Comparison of ENCODE assay signal across 8 mouse cellular contexts in genomic region chr7:105477841-105478240, GRCm38 (mm10). TPM values are rescaled to one million over a fixed set of nuclear protein-coding genes. Genes with fewer than 3 reads are reported as not detected.
DNase-seq lines count a peak whose midpoint lies in the region; ATAC-seq and TF ChIP-seq lines count a peak whose summit lies in the region.

No protein-coding gene starts in this region.

- no peak for ATAC-seq in intestine, embryonic 14.5 days (replicated peaks; ENCODE audit: low FRiP score, low TSS enrichment, low read depth)
- no peak for ATAC-seq in intestine, embryonic 15.5 days
- ATAC-seq in kidney, embryonic 16.5 days (ENCODE audit: low FRiP score, low TSS enrichment), result 0 out of 2 replicates have a peak, but pooled peaks have one; percentile 7

- no peak overlapping the region for H3K4me2 ChIP-seq in intestine, embryonic 14.5 days (ENCODE audit: low read length)
- H3K4me2 ChIP-seq in intestine, embryonic 15.5 days (replicated peaks), result no peak overlapping the region
- no peak overlapping the region for H3K4me2 ChIP-seq in kidney, embryonic 16.5 days (replicated peaks; ENCODE audit: low read depth, low read length)

- H3K4me1 ChIP-seq in intestine, embryonic 14.5 days (replicated peaks; ENCODE audit: control insufficient read depth, insufficient read depth, low read length), result peaks cover 14% of the 10 kb centered on the region
- H3K4me1 ChIP-seq in intestine, embryonic 15.5 days (replicated peaks), result 0 out of 2 replicates have a peak, but pooled peaks cover 7% of the 10 kb centered on the region
- peaks cover 3 to 17% of the 10 kb centered on the region in 2 experiments for H3K4me1 ChIP-seq in ES-E14 (ENCODE audit: control insufficient read depth in 2 of 2, insufficient read depth in 2 of 2, low read length in 2 of 2, poor library complexity in 1 of 2)
- H3K4me1 ChIP-seq in kidney, embryonic 16.5 days (ENCODE audit: insufficient read depth, low read length), result peaks cover 10% of the 10 kb centered on the region
- H3K4me1 ChIP-seq in lung, adult 2 months (ENCODE audit: control insufficient read depth, insufficient read depth, low read length), result peaks cover 8% of the 10 kb centered on the region

- H3K4me3 ChIP-seq in intestine, embryonic 14.5 days (ENCODE audit: low read depth, low read length), result no peak overlapping the region
- H3K4me3 ChIP-seq in intestine, embryonic 15.5 days (replicated peaks), result no peak overlapping the region
- no peak overlapping the region for H3K4me3 ChIP-seq in ES-E14 (ENCODE audit: insufficient read depth in 1 of 2, low read depth in 1 of 2, low read length in 2 of 2, poor library complexity in 1 of 2, severe bottlenecking in 1 of 2)
- H3K4me3 ChIP-seq in kidney, embryonic 16.5 days (ENCODE audit: low read length), result no peak overlapping the region
- no peak overlapping the region for H3K4me3 ChIP-seq in lung, adult 2 months (replicated peaks; ENCODE audit: extremely low read depth, low read depth, low read length)

- no peak overlapping the region for H3K9ac ChIP-seq in intestine, embryonic 14.5 days (ENCODE audit: low read length)
- no peak overlapping the region for H3K9ac ChIP-seq in intestine, embryonic 15.5 days
- no peak overlapping the region for H3K9ac ChIP-seq in ES-E14 (ENCODE audit: insufficient read depth, low read depth, low read length, poor library complexity, severe bottlenecking)
- H3K9ac ChIP-seq in kidney, embryonic 16.5 days (replicated peaks; ENCODE audit: low read length), result no peak overlapping the region

- in situ Hi-C loops in ES-E14 (cut with MboI; ENCODE audit: low sequenced_read_pairs in 2 of 2, unreplicated experiment in 2 of 2), result loop anchor here in 1 of 2 experiments (10.0 kb wide), 1 partner anchor 63 kb away; no protein-coding TSS in a partner anchor

- TF ChIP-seq CTCF in lung, adult 2 months (IDR thresholded peaks at IDR 0.05; ENCODE audit: insufficient read depth, low read length), result peak; percentile 76

- intact Hi-C loops in gastrocnemius, postnatal 14 days (cut with DNase I; ENCODE audit: low total_unique reads), result no loop called here

- no peak for TF ChIP-seq POLR2A in lung, adult 2 months (IDR thresholded peaks at IDR 0.05; ENCODE audit: borderline replicate concordance, extremely low read depth, low read depth, low read length)

- H3K27ac ChIP-seq in intestine, embryonic 14.5 days (ENCODE audit: low read depth), result no peak overlapping the region
- no peak overlapping the region for H3K27ac ChIP-seq in intestine, embryonic 15.5 days
- H3K27ac ChIP-seq in ES-E14 (ENCODE audit: insufficient read depth, low read depth, low read length, poor library complexity, severe bottlenecking), result no peak overlapping the region
- no peak overlapping the region for H3K27ac ChIP-seq in kidney, embryonic 16.5 days (ENCODE audit: low read length)

- H3K27me3 ChIP-seq in intestine, embryonic 14.5 days (replicated peaks; ENCODE audit: control insufficient read depth, insufficient read depth, low read length), result no peaks in the 10 kb centered on the region
- no peaks in the 10 kb centered on the region; the same call in 1 of the 2 replicates for H3K27me3 ChIP-seq in intestine, embryonic 15.5 days (replicated peaks)
- no peaks in the 10 kb centered on the region for H3K27me3 ChIP-seq in kidney, embryonic 16.5 days (ENCODE audit: insufficient read depth, low read length)
- no peaks in the 10 kb centered on the region for H3K27me3 ChIP-seq in splenic B cell, adult 2 months (ENCODE audit: control insufficient read depth, insufficient read depth, low read length, poor library complexity, severe bottlenecking)

- peak; percentile 56 for DNase-seq in intestine, embryonic 14.5 days (ENCODE audit: low spot score)
- peak; percentile 41 for DNase-seq in ES-E14 (ENCODE audit: low read depth, low spot score)
- DNase-seq in cerebellum, adult 8-10 months, result peak; percentile 18
- DNase-seq in gastrocnemius, postnatal 14 days, result peak; percentile 14
- peak; percentile 20 for DNase-seq in lung, adult 2 months
- DNase-seq in splenic B cell, adult 2 months (ENCODE audit: low read depth, low spot score), result peak; percentile 11

- no peaks in the 10 kb centered on the region for H3K36me3 ChIP-seq in intestine, embryonic 14.5 days (ENCODE audit: control insufficient read depth, insufficient read depth, low read length)
- H3K36me3 ChIP-seq in intestine, embryonic 15.5 days, result no peaks in the 10 kb centered on the region
- H3K36me3 ChIP-seq in ES-E14 (ENCODE audit: control insufficient read depth, insufficient read depth, low read length, poor library complexity, severe bottlenecking), result no peaks in the 10 kb centered on the region
- H3K36me3 ChIP-seq in kidney, embryonic 16.5 days (ENCODE audit: insufficient read depth, low read length), result no peaks in the 10 kb centered on the region
- H3K36me3 ChIP-seq in splenic B cell, adult 2 months (ENCODE audit: control insufficient read depth, insufficient read depth, low read length, poor library complexity, severe bottlenecking), result no peaks in the 10 kb centered on the region

- H3K9me3 ChIP-seq in intestine, embryonic 14.5 days (ENCODE audit: control insufficient read depth, low read length), result no peaks in the 10 kb centered on the region
- no peaks in the 10 kb centered on the region for H3K9me3 ChIP-seq in intestine, embryonic 15.5 days
- no peaks in the 10 kb centered on the region for H3K9me3 ChIP-seq in ES-E14 (ENCODE audit: control insufficient read depth, insufficient read depth, low read depth, low read length)
- H3K9me3 ChIP-seq in kidney, embryonic 16.5 days (ENCODE audit: low read length), result no peaks in the 10 kb centered on the region

- WGBS in intestine, embryonic 14.5 days, result 62% methylated on average over 3 of the region's 3 CpGs
- WGBS in intestine, embryonic 15.5 days, result 64% methylated on average over 3 of the region's 3 CpGs
- 56% methylated on average over 3 of the region's 3 CpGs for WGBS in kidney, embryonic 16.5 days
- 55% methylated on average over 3 of the region's 3 CpGs for WGBS in lung, adult 2 months

TF ChIP-seq in ES-E14, 5 proteins besides CTCF, POLR2A, EP300 and RAD21:
- TF ChIP-seq MAFK (IDR thresholded peaks at IDR 0.05; ENCODE audit: insufficient read depth, low read depth, low read length), result no peak
- no peak for TF ChIP-seq CHD2 (IDR thresholded peaks at IDR 0.05; ENCODE audit: low read depth, low read length)
- 0 out of 2 replicates have a peak, but pooled peaks have one; percentile 1 for TF ChIP-seq ZC3H11A (IDR thresholded peaks at IDR 0.05; ENCODE audit: borderline replicate concordance, low read depth, low read length)
- no peak for TF ChIP-seq ZNF384 (IDR thresholded peaks at IDR 0.05; ENCODE audit: low read depth, low read length)
- TF ChIP-seq HCFC1 (IDR thresholded peaks at IDR 0.05; ENCODE audit: borderline replicate concordance, insufficient read depth, low read length), result no peak

RNA-seq across cellular contexts. Expression of gene Cavin3, which starts 4.3 kb away (rescaled TPM):
- polyA plus RNA-seq in intestine, embryonic 14.5 days (2014; fragmentation: Nextera tagmentation; extraction: Ambion mirVana), result 96.0 and 96.7 TPM in 2 replicates
- 93.1 and 95.0 TPM in 2 replicates for polyA plus RNA-seq in intestine, embryonic 15.5 days (2015; fragmentation: Nextera tagmentation; extraction: Ambion mirVana)
- 2.0 and 5.3 TPM in 2 replicates for total RNA-seq in ES-E14 (2012; rRNA removed)
- total RNA-seq in gastrocnemius, postnatal 14 days (2021), result 10 to 100 TPM; 27.7 to 33.5 TPM
- 59.4 and 75.7 TPM in 2 replicates for polyA plus RNA-seq in kidney, embryonic 16.5 days (2015; fragmentation: Nextera tagmentation; extraction: Ambion mirVana)
- 52.5 and 76.9 TPM in 2 replicates for polyA plus RNA-seq in lung, adult 2 months (2012; rRNA removed)

RNA-seq across cellular contexts. Expression of gene Cckbr, which starts 52.3 kb away (rescaled TPM):
- polyA plus RNA-seq in intestine, embryonic 14.5 days (2014; fragmentation: Nextera tagmentation; extraction: Ambion mirVana), result 0.11 and 0.34 TPM in 2 replicates
- 0.08 and 0.24 TPM in 2 replicates for polyA plus RNA-seq in intestine, embryonic 15.5 days (2015; fragmentation: Nextera tagmentation; extraction: Ambion mirVana)
- total RNA-seq in ES-E14 (2012; rRNA removed), result 0.27 and 0.58 TPM in 2 replicates
- total RNA-seq in gastrocnemius, postnatal 14 days (2021), result not detected
- polyA plus RNA-seq in kidney, embryonic 16.5 days (2015; fragmentation: Nextera tagmentation; extraction: Ambion mirVana), result 0.67 and 0.85 TPM in 2 replicates
- not detected in 2 replicates for polyA plus RNA-seq in lung, adult 2 months (2012; rRNA removed)
